Mouse (Mus musculus) liver, embryonic 11.5 days (tissue): ENCODE data around the gene Myl10. TPM values are rescaled to one million over a fixed set of nuclear protein-coding genes. Genes with fewer than 3 reads are reported as not detected.
"Not testable (repeated sequence)": the region's sequence is repeated elsewhere in the genome, so short reads cannot be mapped to it uniquely, and the experiment has no call there.

Source experiments
- ATAC-seq: fragments of 200-750 bp; cut with Nextera tagmentation; replicated peaks from 2 replicates; pipeline ENCODE4 v1.8.0; 2017; ENCODE audit warnings: moderate number of reproducible peaks, mild to moderate bottlenecking, moderate TSS enrichment, moderate library complexity; ENCODE audit not compliant: low FRiP score
- DNase-seq: peaks from one replicate; pipeline ENCODE4 v3.0.0-alpha.2; 2017; ENCODE audit warnings: low spot score
- H3K27ac ChIP-seq: fragments of 300-500 bp; sonication (generic); 2 replicates; pipeline ENCODE4 v1.5.1; 2014; ENCODE audit warnings: mild to moderate bottlenecking, low read depth, low read length, control low read depth
- H3K27me3 ChIP-seq: fragments of 300-500 bp; sonication (generic); replicated peaks from 2 replicates; pipeline ENCODE4 v1.6.1; 2014; ENCODE audit warnings: low read length, mixed read lengths; ENCODE audit not compliant: control insufficient read depth, insufficient read depth
- H3K36me3 ChIP-seq: fragments of 300-500 bp; sonication (generic); 2 replicates; pipeline ENCODE4 v1.6.1; 2014; ENCODE audit warnings: mild to moderate bottlenecking, low read length, moderate library complexity, mixed read lengths; ENCODE audit not compliant: control insufficient read depth, insufficient read depth
- H3K4me1 ChIP-seq: fragments of 300-500 bp; sonication (generic); replicated peaks from 2 replicates; pipeline ENCODE4 v1.6.1; 2014; ENCODE audit warnings: low read length, mixed read lengths; ENCODE audit not compliant: control insufficient read depth, insufficient read depth
- H3K4me2 ChIP-seq: fragments of 300-500 bp; sonication (generic); 2 replicates; pipeline ENCODE4 v1.6.1; 2014; ENCODE audit warnings: mild to moderate bottlenecking, control low read depth, moderate library complexity
- H3K4me3 ChIP-seq: fragments of 300-500 bp; sonication (generic); 2 replicates; pipeline ENCODE4 v1.5.1; 2014; ENCODE audit warnings: low read depth, low read length, control low read depth
- H3K9ac ChIP-seq: fragments of 300-500 bp; sonication (generic); 2 replicates; pipeline ENCODE4 v1.6.1; 2014; ENCODE audit warnings: low read depth, low read length, control low read depth
- H3K9me3 ChIP-seq: fragments of 300-500 bp; sonication (generic); 2 replicates; pipeline ENCODE4 v1.6.1; 2016; ENCODE audit warnings: low read length, inconsistent platforms, mixed read lengths; ENCODE audit not compliant: control insufficient read depth
- whole genome bisulfite sequencing: fragments of 180-500 bp; shearing (Covaris S2); extraction: QIAGEN DNeasy Blood & Tissue Kit; methylation state at CpG from one replicate; pipeline ENCODE4 v1.1.7; 2014; 5-methylcytosine and 5-hydroxymethylcytosine counted together
- polyA plus RNA-seq: library from polyadenylated mRNA; unstranded; fragments of >200 nt; fragmentation: Nextera tagmentation; extraction: Ambion mirVana; gene quantifications from 2 replicates; pipeline ENCODE4 v1.2.1, GENCODE M21; 2014

The Myl10 gene
- not detected in 2 replicates for polyA plus RNA-seq

DNA sequence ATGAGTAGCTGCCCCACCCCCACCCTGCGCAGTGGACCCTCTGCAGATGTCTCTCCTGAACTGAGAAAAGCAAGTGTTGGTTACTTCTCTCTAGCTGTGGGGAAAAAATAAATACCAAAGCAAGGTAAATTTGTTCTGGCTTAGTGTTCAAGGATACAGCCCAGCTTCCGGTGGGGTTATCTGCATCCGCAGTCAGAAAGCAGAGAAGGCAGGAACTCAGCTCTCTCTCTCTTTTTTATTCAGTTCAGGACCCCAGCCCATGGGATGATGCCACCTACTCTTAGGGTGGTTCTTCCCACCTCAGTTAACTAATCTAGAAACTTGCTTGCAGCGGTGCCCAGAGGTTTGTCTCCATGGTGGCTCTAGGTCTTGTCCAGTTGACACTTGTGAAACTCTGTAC lies at the start of gene Myl10:
Gene Myl10 (plus strand): TSS at position 363 of the 400 bp plus-strand sequence.
- DNase-seq (no peak), ATAC-seq (no peak)
- Histone ChIP-seq H3K4me3 (no peak within 1 kb of the TSS), H3K9me3 (no peaks in the 10 kb centered on the region), H3K27me3 (no peaks in the 10 kb centered on the region), H3K4me2 (no peak within 1 kb of the TSS), H3K4me1 (no peaks in the 10 kb centered on the region), H3K36me3 (no peaks in the 10 kb centered on the region), H3K9ac (no peak within 1 kb of the TSS), H3K27ac (no peak within 1 kb of the TSS)
- WGBS: 75% methylated on average over 4 of the region's 4 CpGs

- DNase-seq (no peak), ATAC-seq (no peak)
- no peaks in the 10 kb centered on the region for H3K36me3 ChIP-seq
- H3K9ac ChIP-seq: no peak overlapping the region
- H3K27me3 ChIP-seq: no peaks in the 10 kb centered on the region
- H3K4me1 ChIP-seq: no peaks in the 10 kb centered on the region
- H3K9me3 ChIP-seq: no peaks in the 10 kb centered on the region
- no peak overlapping the region for H3K4me3 ChIP-seq
- no peak overlapping the region for H3K27ac ChIP-seq
- WGBS: 73% methylated on average over 4 of the region's 4 CpGs
- H3K4me2 ChIP-seq: no peak overlapping the region
Measured at GRCm38 (mm10) chr5:136646731-136647328, 46.1 kb upstream of the Myl10 start.

DNA sequence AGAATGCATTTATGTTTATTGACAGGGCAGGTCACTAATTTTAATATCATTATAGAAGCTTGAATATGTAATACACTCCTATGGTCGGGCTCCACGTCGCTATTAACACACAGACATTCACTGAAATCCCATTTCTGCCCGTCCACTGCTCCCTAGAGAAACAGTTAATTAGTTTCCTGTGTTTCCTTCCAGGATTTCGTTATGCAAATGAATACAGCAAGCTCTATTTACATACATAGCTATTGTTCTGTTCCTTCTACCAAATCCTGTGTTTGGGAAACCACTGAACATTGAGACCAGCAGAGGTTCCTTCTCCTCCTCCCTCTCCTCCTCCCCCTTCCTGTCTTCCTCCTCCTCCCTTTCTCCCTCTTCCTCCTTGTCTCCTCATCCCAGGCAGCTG lies 43.9 kb upstream of the Myl10 start:
- H3K27ac ChIP-seq: no peak overlapping the region
- ATAC-seq (no peak), DNase-seq (no peak)
- H3K27me3 ChIP-seq: no peaks in the 10 kb centered on the region
- H3K4me1 ChIP-seq: no peaks in the 10 kb centered on the region
- H3K4me3 ChIP-seq: no peak overlapping the region
- no peaks in the 10 kb centered on the region for H3K36me3 ChIP-seq
- no peak overlapping the region for H3K4me2 ChIP-seq
- 78% methylated on average over 5 of the region's 5 CpGs for WGBS
- no peak overlapping the region for H3K9ac ChIP-seq
- H3K9me3 ChIP-seq: no peaks in the 10 kb centered on the region

- 91% methylated on average over 5 of the region's 5 CpGs for WGBS
- ATAC-seq (no peak), DNase-seq (no peak)
- H3K9ac ChIP-seq: no peak overlapping the region
- H3K4me1 ChIP-seq: no peaks in the 10 kb centered on the region
- H3K9me3 ChIP-seq: no peaks in the 10 kb centered on the region
- H3K4me3 ChIP-seq: no peak overlapping the region
- H3K36me3 ChIP-seq: no peaks in the 10 kb centered on the region
- no peak overlapping the region for H3K27ac ChIP-seq
- H3K27me3 ChIP-seq: no peaks in the 10 kb centered on the region
- no peak overlapping the region for H3K4me2 ChIP-seq
Measured at GRCm38 (mm10) chr5:136649655-136650054, 43.3 kb upstream of the Myl10 start.

GRCm38 (mm10) chr5:136654481-136654880 lies 38.5 kb upstream of the Myl10 start:
- Histone ChIP-seq H3K27me3 (no peaks in the 10 kb centered on the region), H3K27ac (no peak overlapping the region), H3K4me3 (no peak overlapping the region), H3K4me2 (no peak overlapping the region), H3K9ac (no peak overlapping the region), H3K4me1 (no peaks in the 10 kb centered on the region), H3K36me3 (no peaks in the 10 kb centered on the region), H3K9me3 (no peaks in the 10 kb centered on the region)
- ATAC-seq (no peak), DNase-seq (no peak)

DNA sequence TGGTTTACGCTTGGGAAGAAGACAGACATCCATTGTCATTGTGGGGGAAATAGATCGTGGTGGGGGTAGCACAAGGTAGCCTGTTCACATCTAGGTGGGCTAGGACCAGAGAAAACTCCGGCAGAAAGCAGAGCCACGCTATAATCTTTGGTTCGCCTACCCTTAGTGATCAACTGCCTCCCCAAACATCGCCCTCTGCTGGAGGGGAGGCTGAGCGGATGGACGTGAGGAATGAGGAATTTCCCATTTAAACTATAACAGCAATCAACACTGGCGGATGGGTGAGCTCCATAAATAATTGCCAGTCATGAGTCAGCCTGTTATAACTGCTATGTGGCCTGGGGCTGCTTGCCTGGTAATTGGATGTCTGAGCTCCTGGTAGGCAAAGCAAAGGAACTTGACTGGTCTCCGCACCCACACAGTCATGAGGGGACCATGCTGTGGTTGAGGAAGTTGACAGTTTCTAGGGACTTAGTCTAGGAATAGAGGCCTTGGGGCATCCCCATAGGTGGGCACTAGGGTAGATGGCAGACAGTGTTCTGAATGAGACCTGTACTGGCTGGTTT lies 36.0 kb upstream of the Myl10 start:
- Histone ChIP-seq H3K27me3 (no peaks in the 10 kb centered on the region), H3K9ac (no peak overlapping the region), H3K27ac (no peak overlapping the region), H3K9me3 (no peaks in the 10 kb centered on the region), H3K4me1 (no peaks in the 10 kb centered on the region), H3K4me2 (no peak overlapping the region), H3K4me3 (no peak overlapping the region), H3K36me3 (no peaks in the 10 kb centered on the region)
- DNase-seq: no peak
- 71% methylated on average over 10 of the region's 10 CpGs for WGBS
- ATAC-seq: no peak

DNA sequence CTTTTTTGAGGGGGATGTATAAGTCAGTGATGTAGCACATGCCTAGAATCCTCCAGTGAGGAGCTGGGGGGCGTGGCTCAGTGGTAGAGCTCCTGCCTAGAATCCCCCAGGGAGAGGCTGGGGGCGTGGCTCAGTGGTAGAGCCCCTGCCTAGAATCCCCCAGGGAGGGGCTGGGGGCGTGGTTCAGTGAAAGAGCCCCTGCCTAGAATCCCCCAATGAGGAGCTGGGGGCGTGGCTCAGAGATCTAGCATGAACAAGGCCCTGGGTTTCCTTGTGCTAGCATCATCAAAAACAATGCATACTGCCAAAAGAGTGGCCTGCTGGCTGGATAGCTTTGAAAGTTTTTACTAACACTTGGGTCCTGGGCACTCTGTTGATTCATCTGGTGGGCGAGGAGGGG lies 32.2 kb upstream of the Myl10 start:
- not testable (repeated sequence) for H3K36me3 ChIP-seq, H3K4me1 ChIP-seq, H3K4me3 ChIP-seq, H3K9me3 ChIP-seq, H3K27me3 ChIP-seq, ATAC-seq, H3K27ac ChIP-seq, DNase-seq, H3K4me2 ChIP-seq, H3K9ac ChIP-seq
- 73% methylated on average over 5 of the region's 5 CpGs for WGBS

- peaks cover 5% of the 10 kb centered on the region; the same call in 1 of the 2 replicates for H3K27me3 ChIP-seq
- no peak overlapping the region for H3K4me3 ChIP-seq
- H3K9me3 ChIP-seq: no peaks in the 10 kb centered on the region
- no peak for DNase-seq
- 79% methylated on average over 10 of the region's 10 CpGs for WGBS
- no peak for ATAC-seq
- H3K4me1 ChIP-seq: no peaks in the 10 kb centered on the region
- no peaks in the 10 kb centered on the region for H3K36me3 ChIP-seq
- H3K27ac ChIP-seq: no peak overlapping the region
- no peak overlapping the region for H3K4me2 ChIP-seq
- no peak overlapping the region for H3K9ac ChIP-seq
Measured at GRCm38 (mm10) chr5:136662281-136662680, 30.7 kb upstream of the Myl10 start.

DNA sequence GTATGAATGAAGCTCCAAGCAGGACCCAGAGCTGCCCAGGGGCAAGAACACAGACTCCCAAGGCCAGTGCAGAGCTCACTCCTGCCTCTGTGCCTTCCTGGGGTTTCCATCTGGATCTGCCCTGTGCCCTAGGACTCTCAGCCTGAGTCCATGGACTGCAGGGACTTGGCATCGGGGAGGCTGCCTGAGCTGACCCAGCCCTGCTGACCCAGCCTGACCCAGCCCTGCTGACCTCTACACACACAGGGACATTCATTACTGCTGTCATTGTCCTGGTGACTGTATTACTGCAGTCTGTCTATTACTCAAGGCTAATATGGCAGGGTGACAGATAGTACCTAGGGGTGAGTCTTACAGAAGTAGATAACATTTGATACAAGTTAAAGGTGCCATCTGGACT lies 30.1 kb upstream of the Myl10 start:
- DNase-seq (no peak), ATAC-seq (no peak)
- no peak overlapping the region for H3K4me3 ChIP-seq
- peaks cover 5% of the 10 kb centered on the region; the same call in 1 of the 2 replicates for H3K27me3 ChIP-seq
- H3K9me3 ChIP-seq: no peaks in the 10 kb centered on the region
- no peak overlapping the region for H3K27ac ChIP-seq
- H3K36me3 ChIP-seq: no peaks in the 10 kb centered on the region
- H3K4me1 ChIP-seq: no peaks in the 10 kb centered on the region
- no peak overlapping the region for H3K9ac ChIP-seq
- 53% methylated on average over 1 of the region's 1 CpGs for WGBS
- no peak overlapping the region for H3K4me2 ChIP-seq
